Comparison of ENCODE assay signal across 25 mouse cellular contexts in genomic region chr9:31619344-31619743, GRCm38 (mm10).
"Had no signal": no experiment of that assay in that cellular context is flagged by ENCODE, and none has a peak within 500 bp of the region (broad histone marks: within the 10 kb centered on the region; RNA-seq: fewer than 3 reads in every experiment).

No protein-coding gene starts in this region.

- H3K36me3 ChIP-seq: heart, embryonic 13.5 days; heart, embryonic 15.5 days; hindbrain, embryonic 13.5 days; hindbrain, embryonic 15.5 days; kidney, embryonic 15.5 days; limb, embryonic 13.5 days; limb, embryonic 15.5 days; liver, embryonic 12.5 days had no signal

- H3K4me2 ChIP-seq: heart, embryonic 11.5 days; heart, embryonic 13.5 days; heart, embryonic 15.5 days; hindbrain, embryonic 13.5 days; hindbrain, embryonic 15.5 days; kidney, embryonic 15.5 days; limb, embryonic 13.5 days; limb, embryonic 15.5 days; liver, embryonic 12.5 days had no signal

- H3K4me1 ChIP-seq: heart, embryonic 13.5 days; heart, embryonic 15.5 days; hindbrain, embryonic 13.5 days; hindbrain, embryonic 15.5 days; liver, embryonic 12.5 days had no signal

- H3K4me3 ChIP-seq: heart, embryonic 13.5 days; heart, embryonic 15.5 days; hindbrain, embryonic 13.5 days; hindbrain, embryonic 15.5 days; kidney, embryonic 15.5 days; limb, embryonic 13.5 days; limb, embryonic 15.5 days; liver, embryonic 12.5 days had no signal

- ATAC-seq: hindbrain, postnatal 0 days; intestine, embryonic 16.5 days; liver, embryonic 12.5 days had no signal

- DNase-seq: gastrocnemius, postnatal 14 days; gastrocnemius, postnatal 36 days; heart, adult 18-20 months; heart, postnatal 14 days; heart, postnatal 36 days; kidney, adult 11 months; kidney, adult 2 months; kidney, adult 9 months; kidney, postnatal 14 days; kidney, postnatal 36 days; layer of hippocampus, adult 9-11 months; layer of hippocampus, postnatal 36 days; left cerebral cortex, postnatal 4 days had no signal

- H3K27me3 ChIP-seq: heart, embryonic 13.5 days; heart, embryonic 15.5 days; hindbrain, embryonic 13.5 days; hindbrain, embryonic 15.5 days; kidney, embryonic 15.5 days; limb, embryonic 13.5 days; limb, embryonic 15.5 days; liver, embryonic 12.5 days had no signal

- H3K9ac ChIP-seq: heart, embryonic 13.5 days; heart, embryonic 15.5 days; hindbrain, embryonic 13.5 days; hindbrain, embryonic 15.5 days; kidney, embryonic 15.5 days; limb, embryonic 13.5 days; limb, embryonic 15.5 days; liver, embryonic 12.5 days had no signal

- H3K27ac ChIP-seq: heart, embryonic 13.5 days; heart, embryonic 15.5 days; hindbrain, embryonic 13.5 days; hindbrain, embryonic 15.5 days; hindbrain, postnatal 0 days; kidney, embryonic 15.5 days; kidney, postnatal 0 days; limb, embryonic 13.5 days; limb, embryonic 15.5 days; liver, embryonic 12.5 days had no signal

- H3K9me3 ChIP-seq: heart, embryonic 13.5 days; heart, embryonic 15.5 days; hindbrain, embryonic 13.5 days; hindbrain, embryonic 15.5 days; kidney, embryonic 15.5 days; limb, embryonic 13.5 days; limb, embryonic 15.5 days; liver, embryonic 12.5 days had no signal
